Mouse (Mus musculus): ENCODE measurements around the gene Dnaja2. TPM values are rescaled to one million over a fixed set of nuclear protein-coding genes. Genes with fewer than 3 reads are reported as not detected.

The Dnaja2 gene
- 100 to 1,000 TPM; 220 to 258 TPM for total RNA-seq (2021)

- DNase-seq (ENCODE audit: low spot score), result peak; percentile 81
- intact Hi-C loops (cut with DNase I), result loop anchor here (5.0 to 10.0 kb wide), 3 partner anchors 33 to 481 kb away; partner anchors contain the start of gene Dhps
Measured at GRCm38 (mm10) chr8:85555181-85556145, at the start of gene Dnaja2. Gene Dnaja2 (minus strand): TSS chr8:85555344.

GRCm38 (mm10) chr8:85604201-85604600 lies 49.1 kb upstream of the Dnaja2 start:
- intact Hi-C loops (cut with DNase I), result loop anchor here (5.0 kb wide), 1 partner anchor 983 kb away; no protein-coding TSS in a partner anchor
- no peak for DNase-seq (ENCODE audit: low spot score)

GRCm38 (mm10) chr8:85603203-85603895 lies 48.2 kb upstream of the Dnaja2 start:
- DNase-seq (ENCODE audit: low spot score), result no peak
- intact Hi-C loops (cut with DNase I), result loop anchor here (1.0 to 5.0 kb wide), 2 partner anchors 62 to 984 kb away; no protein-coding TSS in a partner anchor

GRCm38 (mm10) chr8:85602737-85603136 lies 47.6 kb upstream of the Dnaja2 start:
- no peak for DNase-seq (ENCODE audit: low spot score)
- intact Hi-C loops (cut with DNase I), result loop anchor here (1.0 to 5.0 kb wide), 2 partner anchors 63 to 985 kb away; no protein-coding TSS in a partner anchor

GRCm38 (mm10) chr8:85601741-85602140 lies 46.6 kb upstream of the Dnaja2 start:
- intact Hi-C loops (cut with DNase I), result loop anchor here (5.0 kb wide), 1 partner anchor 986 kb away; no protein-coding TSS in a partner anchor
- no peak for DNase-seq (ENCODE audit: low spot score)

- no peak for DNase-seq (ENCODE audit: low spot score)
- intact Hi-C loops (cut with DNase I), result no loop called here
Measured at GRCm38 (mm10) chr8:85597413-85598191, 42.5 kb upstream of the Dnaja2 start.

- no peak for DNase-seq (ENCODE audit: low spot score)
- intact Hi-C loops (cut with DNase I), result no loop called here
Measured at GRCm38 (mm10) chr8:85595391-85595790, 40.2 kb upstream of the Dnaja2 start.

GRCm38 (mm10) chr8:85594983-85595382 lies 39.8 kb upstream of the Dnaja2 start:
- intact Hi-C loops (cut with DNase I), result no loop called here
- DNase-seq (ENCODE audit: low spot score), result no peak

GRCm38 (mm10) chr8:85593324-85593723 lies 38.2 kb upstream of the Dnaja2 start:
- DNase-seq (ENCODE audit: low spot score), result no peak
- intact Hi-C loops (cut with DNase I), result no loop called here

GRCm38 (mm10) chr8:85591532-85591931 lies 36.4 kb upstream of the Dnaja2 start:
- intact Hi-C loops (cut with DNase I), result no loop called here
- no peak for DNase-seq (ENCODE audit: low spot score)

- intact Hi-C loops (cut with DNase I), result no loop called here
- DNase-seq (ENCODE audit: low spot score), result no peak
Measured at GRCm38 (mm10) chr8:85590258-85590657, 35.1 kb upstream of the Dnaja2 start.

GRCm38 (mm10) chr8:85588596-85588995 lies 33.5 kb upstream of the Dnaja2 start:
- intact Hi-C loops (cut with DNase I), result no loop called here
- DNase-seq (ENCODE audit: low spot score), result no peak

GRCm38 (mm10) chr8:85577666-85578065 lies 22.5 kb upstream of the Dnaja2 start:
- intact Hi-C loops (cut with DNase I), result no loop called here
- DNase-seq (ENCODE audit: low spot score), result no peak

GRCm38 (mm10) chr8:85573972-85574496 lies 18.9 kb upstream of the Dnaja2 start:
- intact Hi-C loops (cut with DNase I), result no loop called here
- no peak for DNase-seq (ENCODE audit: low spot score)

GRCm38 (mm10) chr8:85570466-85570865 lies 15.3 kb upstream of the Dnaja2 start:
- DNase-seq (ENCODE audit: low spot score), result no peak
- intact Hi-C loops (cut with DNase I), result no loop called here

GRCm38 (mm10) chr8:85567801-85568200 lies 12.7 kb upstream of the Dnaja2 start:
- intact Hi-C loops (cut with DNase I), result no loop called here
- no peak for DNase-seq (ENCODE audit: low spot score)

- no peak for DNase-seq (ENCODE audit: low spot score)
- intact Hi-C loops (cut with DNase I), result no loop called here
Measured at GRCm38 (mm10) chr8:85565186-85565585, 10.0 kb upstream of the Dnaja2 start.

- no peak for DNase-seq (ENCODE audit: low spot score)
- intact Hi-C loops (cut with DNase I), result no loop called here
Measured at GRCm38 (mm10) chr8:85563336-85563735, 8.2 kb upstream of the Dnaja2 start.

- intact Hi-C loops (cut with DNase I), result loop anchor here (5.0 to 10.0 kb wide), 3 partner anchors 38 to 485 kb away; partner anchors contain the start of gene Dhps
- no peak for DNase-seq (ENCODE audit: low spot score)
Measured at GRCm38 (mm10) chr8:85559966-85560365, 4.8 kb upstream of the Dnaja2 start.
